Mouse (Mus musculus) c-Kit-positive CD71-negative TER-119-negative erythroid progenitor cells, embryonic 14.5 days (primary cell): ENCODE results near the gene Vmn2r99.

Source experiments
- DNase-seq: peaks from one replicate; pipeline ENCODE4 v3.0.0-alpha.2; 2013; ENCODE audit warnings: low read depth

Gene Vmn2r99

DNA sequence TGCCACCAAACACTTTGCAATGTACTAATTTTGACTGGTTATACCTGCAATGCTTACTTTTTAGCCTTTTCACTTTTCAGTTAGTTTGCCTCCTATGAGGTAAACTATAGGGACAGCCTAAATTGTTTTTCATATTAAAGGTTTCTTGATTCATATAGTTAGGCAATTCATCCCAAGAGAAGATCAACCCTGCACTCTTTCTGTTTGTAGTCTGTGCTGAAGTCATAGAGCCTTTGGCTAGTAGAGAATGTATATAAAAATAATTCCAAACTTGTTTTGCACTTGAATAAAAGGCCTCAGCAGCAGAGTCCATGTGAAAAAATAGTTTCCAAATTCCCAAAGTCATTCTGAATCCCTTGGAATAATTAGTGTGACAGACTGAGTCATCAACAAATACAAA is at the start of gene Vmn2r99:
Vmn2r99 (plus strand) TSS at position 301 of the 400 bp plus-strand sequence.
- DNase-seq = no peak

DNA sequence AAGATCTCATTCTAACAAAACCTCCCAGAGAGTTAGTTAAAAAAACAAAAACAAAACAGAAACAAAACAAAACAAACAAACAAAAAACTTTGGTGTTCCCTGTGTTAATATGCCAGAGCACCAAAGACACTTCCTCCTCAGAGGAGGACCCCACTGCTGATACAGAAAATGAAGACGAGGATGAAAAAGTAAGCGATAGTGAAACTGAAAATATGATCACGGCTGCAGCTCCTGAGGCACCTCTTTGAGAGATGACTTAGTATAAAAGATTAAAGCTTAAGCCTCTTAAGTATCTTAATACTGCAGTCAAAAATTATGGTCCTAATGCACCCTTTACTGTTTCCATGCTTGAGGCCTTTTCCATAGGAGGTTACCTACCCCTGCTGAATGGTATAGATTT is 75.9 kb downstream of the Vmn2r99 start:
- no peak for DNase-seq

DNA sequence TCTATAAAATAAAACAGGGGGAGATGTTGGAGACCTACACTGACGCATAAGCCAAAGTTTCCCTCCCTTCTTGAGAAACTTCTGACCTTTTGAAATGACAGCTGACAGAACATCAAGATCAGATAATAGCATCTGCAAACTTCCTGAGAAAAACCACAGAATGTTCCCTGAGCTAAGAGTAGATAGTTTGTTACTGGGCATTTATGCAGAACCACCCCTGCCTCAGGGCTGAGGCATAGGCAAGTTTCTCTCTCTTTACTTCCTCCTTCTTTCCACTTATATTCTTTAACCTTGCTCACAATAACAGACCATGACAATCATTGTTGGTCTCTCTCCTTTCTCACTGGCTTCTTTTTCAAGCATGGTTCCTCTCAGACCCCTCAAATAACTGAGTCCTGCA is 83.2 kb downstream of the Vmn2r99 start:
- DNase-seq = no peak
